Mouse (Mus musculus): Measurements from ENCODE around the gene Retreg3. TPM values are rescaled to one million over a fixed set of nuclear protein-coding genes. Genes with fewer than 3 reads are reported as not detected.

Retreg3 gene
- polyA plus RNA-seq, 1 experiment from 2014 or later, result 14.6 TPM

DNA sequence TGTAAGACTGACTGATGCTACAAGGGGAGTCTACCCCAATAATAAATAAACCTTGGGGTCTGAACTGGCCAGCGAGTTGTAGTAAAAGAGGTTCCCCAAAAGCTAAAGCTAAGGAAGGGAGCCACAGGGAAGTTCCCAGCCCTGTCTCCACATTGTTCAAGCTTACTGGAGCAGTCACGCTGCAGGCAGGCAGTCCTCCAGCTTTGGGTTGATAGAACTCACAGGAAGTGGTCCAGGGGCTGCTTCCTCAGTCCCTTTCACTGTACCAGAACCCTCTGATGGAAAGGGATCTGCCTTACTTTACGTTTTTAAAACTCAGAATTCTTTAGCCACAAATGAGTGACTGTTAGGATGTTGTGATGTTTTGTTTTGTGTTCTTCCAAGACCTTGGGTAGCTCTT is 72.2 kb downstream of the Retreg3 start:
- H3K9me3 ChIP-seq, result no peaks in the 10 kb centered on the region
- H3K27ac ChIP-seq, result no peak overlapping the region
- WGBS, result 88% methylated on average over 3 of the region's 3 CpGs
- no peaks in the 10 kb centered on the region for H3K4me1 ChIP-seq
- no peaks in the 10 kb centered on the region for H3K27me3 ChIP-seq (ENCODE audit: poor library complexity, severe bottlenecking)
- DNase-seq (ENCODE audit: extremely low spot score, low spot score), result no peak
- H3K4me3 ChIP-seq, result no peak overlapping the region
- peaks cover 97% of the 10 kb centered on the region for H3K36me3 ChIP-seq (replicated peaks)

DNA sequence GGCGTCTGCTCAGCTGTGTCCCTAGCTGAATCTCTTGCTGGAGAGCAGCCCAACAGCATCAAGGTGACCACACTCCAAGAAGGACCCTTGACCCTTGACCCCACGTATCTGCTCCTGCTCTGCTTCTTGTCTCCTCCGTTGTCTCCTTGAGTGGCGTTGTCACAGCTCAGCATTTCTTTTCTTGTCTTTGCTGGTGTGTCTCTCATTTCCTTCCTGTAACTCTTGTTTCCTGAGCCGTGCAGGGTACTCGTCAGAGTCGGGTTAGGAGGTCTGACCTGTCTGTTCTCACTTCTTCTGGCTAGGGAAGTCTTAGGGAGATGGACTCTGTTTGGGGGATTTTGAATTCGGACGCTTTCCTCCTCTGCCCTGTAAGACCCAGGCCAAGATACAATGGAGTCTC is 73.3 kb downstream of the Retreg3 start:
- WGBS, result 69% methylated on average over 9 of the region's 9 CpGs
- Histone ChIP-seq H3K4me3 (no peak overlapping the region), H3K27ac (no peak overlapping the region), H3K36me3 (replicated peaks) (peaks cover 99% of the 10 kb centered on the region), H3K4me1 (no peaks in the 10 kb centered on the region), H3K27me3 (ENCODE audit: poor library complexity, severe bottlenecking) (no peaks in the 10 kb centered on the region), H3K9me3 (no peaks in the 10 kb centered on the region)
- DNase-seq (ENCODE audit: extremely low spot score, low spot score), result no peak

Small RNAs within 50 kb of the gene (microRNA-seq; reads per million reads assigned to microRNA genes)
- not detected for gene Gm27626

Other genes with a start within 250 kb of the Retreg3 start
- gene Stat3, start 180.4 kb downstream of the Retreg3 start, polyA plus RNA-seq (2016; fragmentation: Nextera tagmentation; extraction: Ambion mirVana), result 15.0 and 15.6 TPM in 2 replicates
- 16.1 and 16.6 TPM in 2 replicates for gene Cavin1, start 149.0 kb downstream of the Retreg3 start, polyA plus RNA-seq (2016; fragmentation: Nextera tagmentation; extraction: Ambion mirVana)
- 34.5 and 36.9 TPM in 2 replicates for gene Atp6v0a1, start 110.4 kb downstream of the Retreg3 start, polyA plus RNA-seq (2016; fragmentation: Nextera tagmentation; extraction: Ambion mirVana)
- gene Naglu, start 49.9 kb downstream of the Retreg3 start, polyA plus RNA-seq (2016; fragmentation: Nextera tagmentation; extraction: Ambion mirVana), result 8.2 and 9.3 TPM in 2 replicates
- gene Hsd17b1, start 41.5 kb downstream of the Retreg3 start, polyA plus RNA-seq (2016; fragmentation: Nextera tagmentation; extraction: Ambion mirVana), result 0.10 and 0.11 TPM in 2 replicates
- gene Coasy, start 37.3 kb downstream of the Retreg3 start, polyA plus RNA-seq (2016; fragmentation: Nextera tagmentation; extraction: Ambion mirVana), result 51.4 and 53.3 TPM in 2 replicates
- 37.3 and 41.1 TPM in 2 replicates for gene Mlx, start 32.6 kb downstream of the Retreg3 start, polyA plus RNA-seq (2016; fragmentation: Nextera tagmentation; extraction: Ambion mirVana)
- gene Psmc3ip, start 24.5 kb downstream of the Retreg3 start, polyA plus RNA-seq (2016; fragmentation: Nextera tagmentation; extraction: Ambion mirVana), result 78.1 and 96.4 TPM in 2 replicates
- gene Tubg1, start within 50 bp of the Retreg3 start, polyA plus RNA-seq (2016; fragmentation: Nextera tagmentation; extraction: Ambion mirVana), result 143 and 145 TPM in 2 replicates
- gene Tubg2, start 36.0 kb upstream of the Retreg3 start, polyA plus RNA-seq (2016; fragmentation: Nextera tagmentation; extraction: Ambion mirVana), result 2.3 and 2.7 TPM in 2 replicates
- gene Cntnap1, start 50.6 kb upstream of the Retreg3 start, polyA plus RNA-seq (2016; fragmentation: Nextera tagmentation; extraction: Ambion mirVana), result 0.12 and 0.16 TPM in 2 replicates
- 3.5 and 4.8 TPM in 2 replicates for gene Plekhh3, start 51.5 kb upstream of the Retreg3 start, polyA plus RNA-seq (2016; fragmentation: Nextera tagmentation; extraction: Ambion mirVana)
- gene Ccr10, start 55.5 kb upstream of the Retreg3 start, polyA plus RNA-seq (2016; fragmentation: Nextera tagmentation; extraction: Ambion mirVana), result not detected in 2 replicates
- 9.9 and 10.2 TPM in 2 replicates for gene Ezh1, start 106.6 kb upstream of the Retreg3 start, polyA plus RNA-seq (2016; fragmentation: Nextera tagmentation; extraction: Ambion mirVana)
- gene Ramp2, start 126.1 kb upstream of the Retreg3 start, polyA plus RNA-seq (2016; fragmentation: Nextera tagmentation; extraction: Ambion mirVana), result 54.8 and 57.3 TPM in 2 replicates
- 128 and 129 TPM in 2 replicates for gene Vps25, start 133.8 kb upstream of the Retreg3 start, polyA plus RNA-seq (2016; fragmentation: Nextera tagmentation; extraction: Ambion mirVana)
- gene Wnk4, start 140.7 kb upstream of the Retreg3 start, polyA plus RNA-seq (2016; fragmentation: Nextera tagmentation; extraction: Ambion mirVana), result 5.4 and 6.4 TPM in 2 replicates
- gene Cntd1, start 159.1 kb upstream of the Retreg3 start, polyA plus RNA-seq (2016; fragmentation: Nextera tagmentation; extraction: Ambion mirVana), result 0.77 and 1.0 TPM in 2 replicates
- 186 and 194 TPM in 2 replicates for gene Coa3, start 159.2 kb upstream of the Retreg3 start, polyA plus RNA-seq (2016; fragmentation: Nextera tagmentation; extraction: Ambion mirVana)
- gene Becn1, start 182.4 kb upstream of the Retreg3 start, polyA plus RNA-seq (2016; fragmentation: Nextera tagmentation; extraction: Ambion mirVana), result 144 and 154 TPM in 2 replicates
- 207 and 217 TPM in 2 replicates for gene Psme3, start 196.3 kb upstream of the Retreg3 start, polyA plus RNA-seq (2016; fragmentation: Nextera tagmentation; extraction: Ambion mirVana)
- gene Aoc2, start 205.2 kb upstream of the Retreg3 start, polyA plus RNA-seq (2016; fragmentation: Nextera tagmentation; extraction: Ambion mirVana), result 2.1 and 2.5 TPM in 2 replicates
- not detected in 2 replicates for gene Aoc3, start 210.7 kb upstream of the Retreg3 start, polyA plus RNA-seq (2016; fragmentation: Nextera tagmentation; extraction: Ambion mirVana)
- gene G6pc, start 247.7 kb upstream of the Retreg3 start, polyA plus RNA-seq (2016; fragmentation: Nextera tagmentation; extraction: Ambion mirVana), result not detected in 2 replicates